Mouse (Mus musculus) layer of hippocampus, postnatal 25 days (tissue): ENCODE data around the gene Cfc1. TPM values are rescaled to one million over a fixed set of nuclear protein-coding genes. Genes with fewer than 3 reads are reported as not detected.
A peak's percentile ranks its signal among the peaks of the same experiment; 100 is the strongest.

Experiments used
- DNase-seq, 2 experiments: peaks; one replicate each; pipeline ENCODE4 v3.0.0; 2022; ENCODE audit warnings: mixed read lengths in 2 of 2, low spot score in 1 of 2; ENCODE audit errors: extremely low spot score in 1 of 2
- total RNA-seq, 2 experiments: library from RNA; stranded (reverse); gene quantifications; 2 replicates each; pipeline ENCODE4 v1.2.3; 2021

The Cfc1 gene
- total RNA-seq, 2 experiments from 2014 or later: not detected

- DNase-seq: no peak
Measured at GRCm38 (mm10) chr1:34536767-34537485, 1.5 kb downstream of the Cfc1 start.

GRCm38 (mm10) chr1:34547074-34547473, 11.6 kb downstream of the Cfc1 start:
- DNase-seq: no peak

GRCm38 (mm10) chr1:34553690-34554089, 18.2 kb downstream of the Cfc1 start:
- no peak for DNase-seq

GRCm38 (mm10) chr1:34554275-34554674, 18.8 kb downstream of the Cfc1 start:
- DNase-seq: no peak

GRCm38 (mm10) chr1:34560843-34561242, 25.4 kb downstream of the Cfc1 start, which contains the start of gene Prss40:
TSS of gene Prss40 (minus strand) at chr1:34560943.
- DNase-seq: no peak

- no peak for DNase-seq
Measured at GRCm38 (mm10) chr1:34564383-34565045, 29.1 kb downstream of the Cfc1 start.

GRCm38 (mm10) chr1:34568120-34568519, 32.7 kb downstream of the Cfc1 start:
- DNase-seq: no peak

- no peak for DNase-seq
Measured at GRCm38 (mm10) chr1:34569876-34570275, 34.4 kb downstream of the Cfc1 start.

- peak in 1 of 2 experiments; percentile 25 for DNase-seq
Measured at GRCm38 (mm10) chr1:34571431-34571830, 36.0 kb downstream of the Cfc1 start.

GRCm38 (mm10) chr1:34573221-34573620, 37.8 kb downstream of the Cfc1 start:
- DNase-seq: no peak

GRCm38 (mm10) chr1:34578851-34579781, 43.7 kb downstream of the Cfc1 start, which contains the start of gene Amer3:
TSS of gene Amer3 (plus strand) at chr1:34579657.
- DNase-seq: peak; percentile 70 to 81

- peak in 1 of 2 experiments; percentile 25 for DNase-seq
Measured at GRCm38 (mm10) chr1:34579782-34580356, 44.4 kb downstream of the Cfc1 start.

GRCm38 (mm10) chr1:34582218-34582617, 46.8 kb downstream of the Cfc1 start:
- no peak for DNase-seq

GRCm38 (mm10) chr1:34583821-34584263, 48.4 kb downstream of the Cfc1 start:
- DNase-seq: peak; percentile 58 to 72

GRCm38 (mm10) chr1:34584736-34585135, 49.3 kb downstream of the Cfc1 start:
- no peak for DNase-seq

- no peak for DNase-seq
Measured at GRCm38 (mm10) chr1:34587298-34588096, 52.0 kb downstream of the Cfc1 start.
